Mouse (Mus musculus): Measurements from ENCODE around the gene Rap1gap2. TPM values are rescaled to one million over a fixed set of nuclear protein-coding genes. Genes with fewer than 3 reads are reported as not detected.

Rap1gap2 gene
- polyA plus RNA-seq, 1 experiment from 2014 or later, result 0.35 TPM

GRCm38 (mm10) chr11:74559793-74560433 is 50.8 kb downstream of the Rap1gap2 start:
- ATAC-seq (ENCODE audit: insufficient number of reproducible peaks, low FRiP score, low TSS enrichment, low read depth), result no peak
- Histone ChIP-seq H3K27ac (replicated peaks; ENCODE audit: low read depth, low read length) (no peak overlapping the region), H3K36me3 (ENCODE audit: control insufficient read depth, insufficient read depth, low read length) (no peaks in the 10 kb centered on the region), H3K4me2 (ENCODE audit: low read depth, severe bottlenecking) (0 out of 2 replicates have a peak overlapping the region, but pooled peaks have one; percentile 4), H3K9ac (ENCODE audit: low read length) (no peak overlapping the region), H3K4me1 (ENCODE audit: control insufficient read depth, insufficient read depth, low read length) (peaks cover 2% of the 10 kb centered on the region; the same call in 1 of the 2 replicates), H3K4me3 (ENCODE audit: low read depth, low read length) (no peak overlapping the region), H3K9me3 (ENCODE audit: control insufficient read depth, low read length) (no peaks in the 10 kb centered on the region), H3K27me3 (ENCODE audit: control insufficient read depth, insufficient read depth, low read length) (no peaks in the 10 kb centered on the region)
- no peak for DNase-seq (ENCODE audit: low spot score)
- WGBS, result 69% methylated on average over 5 of the region's 5 CpGs

GRCm38 (mm10) chr11:74558933-74559332 is 51.8 kb downstream of the Rap1gap2 start:
- Histone ChIP-seq H3K27me3 (ENCODE audit: control insufficient read depth, insufficient read depth, low read length) (no peaks in the 10 kb centered on the region), H3K4me1 (ENCODE audit: control insufficient read depth, insufficient read depth, low read length) (peaks cover 7% of the 10 kb centered on the region; the same call in 1 of the 2 replicates), H3K4me3 (ENCODE audit: low read depth, low read length) (no peak overlapping the region), H3K9me3 (ENCODE audit: control insufficient read depth, low read length) (no peaks in the 10 kb centered on the region), H3K4me2 (ENCODE audit: low read depth, severe bottlenecking) (no peak overlapping the region), H3K9ac (ENCODE audit: low read length) (no peak overlapping the region), H3K36me3 (ENCODE audit: control insufficient read depth, insufficient read depth, low read length) (no peaks in the 10 kb centered on the region), H3K27ac (replicated peaks; ENCODE audit: low read depth, low read length) (no peak overlapping the region)
- no peak for ATAC-seq (ENCODE audit: insufficient number of reproducible peaks, low FRiP score, low TSS enrichment, low read depth)
- DNase-seq (ENCODE audit: low spot score), result no peak
- WGBS, result 78% methylated on average over 5 of the region's 5 CpGs

GRCm38 (mm10) chr11:74557456-74558230 is 53.1 kb downstream of the Rap1gap2 start:
- Histone ChIP-seq H3K4me1 (ENCODE audit: control insufficient read depth, insufficient read depth, low read length) (peaks cover 7% of the 10 kb centered on the region; the same call in 1 of the 2 replicates), H3K36me3 (ENCODE audit: control insufficient read depth, insufficient read depth, low read length) (no peaks in the 10 kb centered on the region), H3K4me2 (ENCODE audit: low read depth, severe bottlenecking) (no peak overlapping the region), H3K27ac (replicated peaks; ENCODE audit: low read depth, low read length) (no peak overlapping the region), H3K4me3 (ENCODE audit: low read depth, low read length) (no peak overlapping the region), H3K9ac (ENCODE audit: low read length) (no peak overlapping the region), H3K27me3 (ENCODE audit: control insufficient read depth, insufficient read depth, low read length) (no peaks in the 10 kb centered on the region), H3K9me3 (ENCODE audit: control insufficient read depth, low read length) (no peaks in the 10 kb centered on the region)
- DNase-seq (ENCODE audit: low spot score), result no peak
- WGBS, result 66% methylated on average over 11 of the region's 11 CpGs
- no peak for ATAC-seq (ENCODE audit: insufficient number of reproducible peaks, low FRiP score, low TSS enrichment, low read depth)

GRCm38 (mm10) chr11:74555716-74556374 is 54.9 kb downstream of the Rap1gap2 start:
- H3K9ac ChIP-seq (ENCODE audit: low read length), result no peak overlapping the region
- H3K4me1 ChIP-seq (ENCODE audit: control insufficient read depth, insufficient read depth, low read length), result peaks cover 7% of the 10 kb centered on the region; the same call in 1 of the 2 replicates
- no peak overlapping the region for H3K27ac ChIP-seq (replicated peaks; ENCODE audit: low read depth, low read length)
- no peaks in the 10 kb centered on the region for H3K27me3 ChIP-seq (ENCODE audit: control insufficient read depth, insufficient read depth, low read length)
- no peaks in the 10 kb centered on the region for H3K9me3 ChIP-seq (ENCODE audit: control insufficient read depth, low read length)
- ATAC-seq (ENCODE audit: insufficient number of reproducible peaks, low FRiP score, low TSS enrichment, low read depth) (no peak), DNase-seq (ENCODE audit: low spot score) (no peak)
- no peak overlapping the region for H3K4me2 ChIP-seq (ENCODE audit: low read depth, severe bottlenecking)
- WGBS, result 56% methylated on average over 9 of the region's 9 CpGs
- H3K4me3 ChIP-seq (ENCODE audit: low read depth, low read length), result no peak overlapping the region
- no peaks in the 10 kb centered on the region for H3K36me3 ChIP-seq (ENCODE audit: control insufficient read depth, insufficient read depth, low read length)

- Histone ChIP-seq H3K27ac (replicated peaks; ENCODE audit: low read depth, low read length) (no peak overlapping the region), H3K4me3 (ENCODE audit: low read depth, low read length) (no peak overlapping the region), H3K4me2 (ENCODE audit: low read depth, severe bottlenecking) (no peak overlapping the region), H3K9ac (ENCODE audit: low read length) (no peak overlapping the region; the same call in 1 of the 2 replicates), H3K4me1 (ENCODE audit: control insufficient read depth, insufficient read depth, low read length) (peaks cover 7% of the 10 kb centered on the region; the same call in 1 of the 2 replicates), H3K9me3 (ENCODE audit: control insufficient read depth, low read length) (no peaks in the 10 kb centered on the region), H3K27me3 (ENCODE audit: control insufficient read depth, insufficient read depth, low read length) (no peaks in the 10 kb centered on the region), H3K36me3 (ENCODE audit: control insufficient read depth, insufficient read depth, low read length) (no peaks in the 10 kb centered on the region)
- DNase-seq (ENCODE audit: low spot score) (peak; percentile 48), ATAC-seq (ENCODE audit: insufficient number of reproducible peaks, low FRiP score, low TSS enrichment, low read depth) (no peak)
- WGBS, result 69% methylated on average over 15 of the region's 15 CpGs
Observed at GRCm38 (mm10) chr11:74554683-74555341, 55.9 kb downstream of the Rap1gap2 start.

GRCm38 (mm10) chr11:74551568-74551967 is 59.1 kb downstream of the Rap1gap2 start:
- H3K9ac ChIP-seq (ENCODE audit: low read length), result no peak overlapping the region
- ATAC-seq (ENCODE audit: insufficient number of reproducible peaks, low FRiP score, low TSS enrichment, low read depth), result no peak
- H3K27ac ChIP-seq (replicated peaks; ENCODE audit: low read depth, low read length), result no peak overlapping the region
- no peak overlapping the region for H3K4me3 ChIP-seq (ENCODE audit: low read depth, low read length)
- WGBS, result 69% methylated on average over 6 of the region's 6 CpGs
- no peaks in the 10 kb centered on the region for H3K27me3 ChIP-seq (ENCODE audit: control insufficient read depth, insufficient read depth, low read length)
- DNase-seq (ENCODE audit: low spot score), result no peak
- no peaks in the 10 kb centered on the region for H3K36me3 ChIP-seq (ENCODE audit: control insufficient read depth, insufficient read depth, low read length)
- H3K9me3 ChIP-seq (ENCODE audit: control insufficient read depth, low read length), result no peaks in the 10 kb centered on the region
- H3K4me2 ChIP-seq (ENCODE audit: low read depth, severe bottlenecking), result no peak overlapping the region
- H3K4me1 ChIP-seq (ENCODE audit: control insufficient read depth, insufficient read depth, low read length), result peaks cover 7% of the 10 kb centered on the region; the same call in 1 of the 2 replicates

GRCm38 (mm10) chr11:74550615-74551102 is 60.1 kb downstream of the Rap1gap2 start:
- Histone ChIP-seq H3K9ac (ENCODE audit: low read length) (no peak overlapping the region), H3K27ac (replicated peaks; ENCODE audit: low read depth, low read length) (no peak overlapping the region), H3K4me1 (ENCODE audit: control insufficient read depth, insufficient read depth, low read length) (peaks cover 7% of the 10 kb centered on the region; the same call in 1 of the 2 replicates), H3K4me2 (ENCODE audit: low read depth, severe bottlenecking) (no peak overlapping the region), H3K36me3 (ENCODE audit: control insufficient read depth, insufficient read depth, low read length) (no peaks in the 10 kb centered on the region), H3K9me3 (ENCODE audit: control insufficient read depth, low read length) (no peaks in the 10 kb centered on the region), H3K27me3 (ENCODE audit: control insufficient read depth, insufficient read depth, low read length) (no peaks in the 10 kb centered on the region), H3K4me3 (ENCODE audit: low read depth, low read length) (no peak overlapping the region)
- ATAC-seq (ENCODE audit: insufficient number of reproducible peaks, low FRiP score, low TSS enrichment, low read depth), result no peak
- DNase-seq (ENCODE audit: low spot score), result no peak
- 69% methylated on average over 5 of the region's 5 CpGs for WGBS
